Mouse (Mus musculus) frontal cortex, adult 2 months (tissue): Measurements from ENCODE around the gene Itga7. TPM values are rescaled to one million over a fixed set of nuclear protein-coding genes. Genes with fewer than 3 reads are reported as not detected.
A peak's percentile ranks its signal among the peaks of the same experiment; 100 is the strongest.

Source experiments
- DNase-seq, 2 experiments: peaks; one replicate each; pipeline ENCODE4 v3.0.0; 2022; ENCODE audit warnings: low spot score in 1 of 2; ENCODE audit errors: extremely low spot score in 1 of 2
- polyA plus RNA-seq: library from polyadenylated mRNA; depleted of rRNA; stranded (reverse); fragments of >200 nt; gene quantifications from 2 replicates; pipeline ENCODE4 v1.2.3, GENCODE M21; 2012

The Itga7 gene
- polyA plus RNA-seq, 1 experiment: 23.4 TPM

DNA sequence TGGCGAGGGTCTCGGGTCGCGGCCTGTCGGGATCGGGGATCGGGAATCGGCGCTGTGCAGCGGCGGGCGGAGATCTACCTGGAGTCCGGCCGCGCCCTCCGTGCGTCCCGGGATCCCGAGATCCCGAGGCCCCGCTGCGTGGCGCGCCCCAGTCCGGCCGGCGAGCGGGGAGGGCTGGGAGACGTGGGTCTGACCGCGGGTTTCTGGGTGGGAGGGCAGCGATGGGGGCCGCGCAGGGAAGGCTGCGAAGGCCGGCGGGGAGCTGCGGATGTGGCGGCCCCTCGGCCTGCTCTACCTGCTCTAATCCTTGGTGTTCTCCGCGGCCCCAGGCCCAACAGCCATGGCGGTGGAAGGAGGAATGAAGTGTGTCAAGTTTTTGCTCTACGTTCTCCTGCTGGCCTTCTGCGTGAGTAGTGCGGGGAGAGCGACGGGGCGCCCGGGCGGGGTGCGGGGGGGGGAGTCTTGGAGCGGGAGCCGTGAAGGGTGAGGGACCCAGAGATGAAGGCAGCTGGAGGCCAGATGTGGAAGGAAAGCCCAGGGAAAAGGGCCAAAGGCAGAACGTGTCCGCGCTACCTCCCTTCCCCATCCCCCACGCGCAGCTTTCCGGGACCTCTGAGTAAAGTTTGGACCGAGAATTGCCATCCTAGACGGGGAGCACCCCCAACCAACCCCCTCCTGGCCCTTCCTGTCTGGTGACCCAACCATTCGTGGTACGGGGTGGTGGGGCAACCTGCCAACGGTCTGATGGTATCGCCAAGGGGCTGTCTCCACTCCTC is 23.4 kb upstream of the Itga7 start:
- no peak for DNase-seq

DNA sequence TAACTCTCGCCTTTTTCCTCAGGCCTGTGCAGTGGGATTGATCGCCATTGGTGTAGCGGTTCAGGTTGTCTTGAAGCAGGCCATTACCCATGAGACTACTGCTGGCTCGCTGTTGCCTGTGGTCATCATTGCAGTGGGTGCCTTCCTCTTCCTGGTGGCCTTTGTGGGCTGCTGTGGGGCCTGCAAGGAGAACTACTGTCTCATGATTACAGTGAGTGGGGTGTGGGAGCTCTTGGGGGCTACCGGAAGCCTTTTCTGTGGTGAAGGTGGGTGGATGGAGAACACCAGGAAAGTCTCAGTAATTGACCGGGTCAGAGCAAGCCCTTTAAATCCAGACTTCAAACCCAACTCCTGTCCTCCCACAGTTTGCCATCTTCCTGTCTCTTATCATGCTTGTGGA is 22.2 kb upstream of the Itga7 start:
- DNase-seq: no peak

DNA sequence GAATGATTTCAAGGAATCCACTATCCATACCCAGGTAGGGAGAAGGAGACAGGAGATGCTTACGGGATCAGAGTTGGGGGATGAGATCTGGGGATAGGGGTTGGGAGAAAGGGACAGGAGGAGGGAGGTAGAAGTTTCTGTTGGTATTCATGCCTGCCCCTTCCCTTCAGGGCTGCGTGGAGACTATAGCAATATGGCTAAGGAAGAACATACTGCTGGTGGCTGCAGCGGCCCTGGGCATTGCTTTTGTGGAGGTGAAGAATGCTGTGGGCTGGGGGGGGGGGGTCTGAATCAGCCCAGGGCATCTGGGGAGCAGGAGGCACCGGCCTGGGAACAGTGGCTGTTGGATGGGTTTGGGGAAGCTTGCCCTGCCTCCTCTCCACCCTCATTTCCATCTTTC is 21.4 kb upstream of the Itga7 start:
- no peak for DNase-seq

DNA sequence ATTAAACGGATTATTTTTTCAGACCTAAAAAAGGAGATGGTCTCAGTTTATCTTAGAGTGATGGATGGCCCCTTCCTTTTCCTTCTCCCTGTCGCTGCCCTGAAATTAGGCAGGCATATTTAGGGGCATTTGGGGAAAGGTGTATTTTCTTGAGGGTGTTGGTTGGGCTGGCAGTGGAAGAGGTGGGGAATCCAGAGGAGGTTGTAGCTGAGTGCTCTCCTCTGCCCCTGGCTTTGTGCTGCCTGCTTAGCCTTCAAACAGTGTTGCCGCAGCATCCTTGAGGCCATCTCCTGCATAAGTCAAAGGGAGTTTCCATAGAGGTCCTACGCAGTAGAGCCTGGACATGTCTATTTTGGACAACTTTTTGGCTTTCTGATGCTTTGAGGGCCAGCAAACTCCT is 20.8 kb upstream of the Itga7 start:
- DNase-seq: no peak

DNA sequence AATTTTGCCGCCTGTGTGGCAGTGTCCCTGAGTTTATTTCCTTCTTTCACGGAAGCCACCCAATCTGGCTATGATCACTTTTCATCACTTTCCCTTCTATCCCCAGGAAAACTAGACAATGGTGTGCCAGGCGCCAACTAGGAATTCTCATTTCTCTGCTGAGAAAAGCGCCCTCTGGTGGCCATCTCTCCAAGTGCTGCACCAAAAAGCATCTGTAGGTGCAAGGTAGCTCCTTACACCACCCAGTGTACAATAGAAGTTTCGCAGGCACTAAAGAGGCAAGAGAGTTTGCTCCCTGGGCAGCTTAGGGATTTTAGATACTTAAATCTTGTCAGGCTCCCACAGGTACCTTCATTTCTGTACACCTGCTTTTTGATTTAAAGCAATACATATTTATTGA is 20.4 kb upstream of the Itga7 start:
- peak; percentile 78 to 97 for DNase-seq

DNA sequence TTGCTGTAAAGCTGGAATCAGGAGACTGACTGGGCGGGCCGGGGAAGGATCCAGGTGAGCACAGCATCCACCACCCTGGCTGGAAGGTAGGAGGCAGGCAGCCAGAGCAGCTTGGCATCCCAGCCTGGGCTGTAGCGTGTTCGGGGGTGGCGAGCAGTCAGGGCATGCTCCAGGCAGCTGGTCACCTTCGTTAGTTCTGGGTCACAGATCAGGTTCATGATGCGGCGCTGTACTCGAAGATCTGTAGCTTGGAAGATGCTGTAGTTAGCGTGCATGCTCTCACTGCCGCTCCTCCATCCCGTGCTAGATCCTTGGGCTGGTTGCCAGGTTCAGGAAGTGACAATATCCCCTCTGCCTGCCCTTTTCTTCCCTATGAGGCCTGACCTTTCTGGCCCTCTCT is 19.9 kb upstream of the Itga7 start:
- DNase-seq: no peak

DNA sequence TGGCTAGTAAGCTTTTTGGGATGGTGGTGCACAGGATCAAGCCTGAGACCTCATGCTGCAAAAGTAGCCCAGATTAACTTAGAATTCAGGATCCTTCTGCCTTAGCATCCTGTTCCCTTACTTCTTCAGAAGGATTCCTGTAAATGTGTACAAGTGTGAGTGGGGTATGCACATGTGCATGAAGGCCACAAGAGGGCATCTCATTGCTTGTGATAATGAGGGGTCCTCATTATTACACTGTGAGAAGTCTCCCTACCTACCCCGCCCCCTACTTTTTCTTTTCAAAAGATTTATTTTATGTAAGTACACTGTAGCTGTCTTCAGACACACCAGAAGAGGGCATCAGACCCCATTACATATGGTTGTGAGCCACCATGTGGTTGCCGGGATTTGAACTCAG is 18.1 kb upstream of the Itga7 start:
- no peak for DNase-seq

DNA sequence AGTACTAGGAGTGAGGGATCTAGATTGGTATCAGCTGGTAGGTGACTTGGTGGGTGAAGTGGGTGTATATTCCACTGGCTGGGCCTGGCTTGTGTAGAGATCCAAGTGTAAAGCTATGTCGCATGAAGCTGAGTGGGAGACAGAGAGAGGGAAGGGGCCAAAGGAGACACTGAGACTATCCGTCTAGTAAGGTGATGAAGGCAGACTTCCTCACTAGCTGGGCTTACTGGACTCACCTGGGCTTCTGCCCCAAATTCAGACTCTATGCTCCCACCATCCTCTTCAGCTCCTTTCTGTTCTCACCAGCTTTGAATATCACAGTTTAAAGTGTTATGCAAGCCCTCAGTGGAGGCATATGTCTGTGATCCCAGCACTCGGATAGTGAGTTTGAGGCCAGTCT is 17.0 kb upstream of the Itga7 start:
- DNase-seq: no peak

DNA sequence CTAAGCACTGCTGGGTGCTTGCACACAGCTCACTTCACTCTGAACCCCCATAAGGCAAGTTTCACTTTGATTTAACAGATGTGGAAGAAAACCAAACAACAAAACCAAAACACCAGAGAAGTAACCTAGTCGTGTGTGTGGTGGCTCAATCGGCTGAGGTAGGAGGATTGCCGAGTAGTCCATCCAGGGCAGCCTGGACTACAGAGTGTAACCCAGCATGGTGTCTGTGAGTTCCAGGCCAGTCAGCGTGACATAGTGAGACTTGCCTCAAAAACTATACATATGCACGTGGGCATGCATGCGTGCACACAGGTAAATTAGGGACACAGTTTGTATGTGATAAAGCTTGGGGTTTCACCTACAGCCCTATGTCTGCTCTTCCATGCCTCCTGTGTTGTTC is 16.2 kb upstream of the Itga7 start:
- DNase-seq: no peak

DNA sequence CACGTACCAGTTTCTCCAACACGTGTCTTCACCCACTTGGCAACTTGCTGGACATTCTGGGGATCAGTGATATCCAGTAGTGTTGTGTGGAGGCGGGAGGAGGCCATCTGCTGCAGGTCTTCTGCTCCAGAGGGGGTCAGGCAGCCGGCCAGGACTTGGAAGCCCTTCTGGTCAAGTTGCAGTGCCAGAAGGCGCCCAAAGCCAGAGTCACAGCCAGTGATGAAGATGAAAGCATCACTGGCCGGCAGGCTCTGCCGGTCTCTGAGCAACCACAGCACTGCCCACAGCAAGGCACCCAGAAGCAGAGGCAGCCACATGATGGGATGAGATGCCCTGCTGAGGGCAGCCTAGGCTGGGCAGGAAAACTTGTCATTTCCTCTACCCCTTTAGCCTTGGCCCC is 15.4 kb upstream of the Itga7 start:
- DNase-seq: peak in 1 of 2 experiments; percentile 46

DNA sequence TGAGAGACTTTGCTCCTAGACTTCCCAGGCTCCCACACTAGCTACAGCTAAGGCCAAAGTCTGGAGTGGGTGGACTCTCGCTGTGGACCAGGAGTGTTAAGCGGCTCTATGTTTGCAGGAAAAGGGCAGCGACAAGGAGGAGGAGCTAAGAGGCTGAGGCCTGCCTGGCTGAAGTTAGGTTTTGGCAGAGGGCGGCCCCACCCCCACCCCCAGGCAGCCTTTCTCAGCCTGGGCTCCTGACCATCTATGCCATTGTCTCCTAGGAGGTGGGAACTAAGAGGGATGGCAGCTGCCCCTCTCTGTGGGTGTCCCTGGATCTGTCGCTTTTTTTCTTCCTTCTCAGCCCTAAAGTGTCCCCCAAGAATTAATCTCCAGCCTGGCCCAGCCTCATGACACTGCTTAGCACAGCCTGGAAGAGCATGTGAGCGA is 14.4 kb upstream of the Itga7 start:
- DNase-seq: peak in 1 of 2 experiments; percentile 50

DNA sequence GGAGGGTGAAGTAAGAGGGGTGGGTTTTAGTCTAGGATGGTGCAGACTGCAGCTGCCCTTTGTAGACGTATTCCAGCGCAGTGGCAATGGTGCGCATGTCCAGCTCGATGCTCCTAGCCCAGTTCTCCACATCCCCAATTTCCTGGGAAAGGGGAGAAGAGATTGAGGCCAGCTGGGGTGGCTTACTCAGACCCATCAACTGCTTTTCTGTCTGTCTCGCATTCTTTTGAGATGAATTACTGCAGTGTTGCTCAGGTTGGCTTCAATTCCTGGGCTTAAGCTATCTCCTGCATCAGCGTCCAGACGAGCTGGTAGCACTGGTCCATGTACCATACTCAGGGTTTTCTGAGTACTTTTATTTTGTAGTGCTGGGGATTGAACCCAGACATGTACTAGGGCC is 13.7 kb upstream of the Itga7 start:
- DNase-seq: no peak

DNA sequence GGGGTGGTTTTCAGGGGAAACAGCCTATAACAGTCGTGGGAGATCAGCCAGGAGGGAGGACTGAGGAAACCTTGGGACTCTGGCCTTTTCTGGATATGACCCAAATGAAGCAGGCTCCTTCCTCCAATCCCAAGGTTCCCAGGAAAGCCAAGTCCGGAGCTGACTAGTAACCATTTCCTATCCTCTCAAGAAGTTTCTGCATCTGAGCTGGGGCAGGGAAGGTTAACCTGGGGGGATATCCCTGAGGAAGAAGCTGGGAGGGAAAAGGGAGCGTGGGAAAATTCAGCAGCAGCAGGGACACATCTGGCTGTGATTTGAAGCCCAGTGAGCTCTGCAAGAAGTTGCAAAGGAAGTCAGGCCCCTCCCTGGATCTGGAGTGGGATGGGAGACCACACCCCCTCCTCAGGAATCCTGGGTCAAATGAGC is 12.9 kb upstream of the Itga7 start:
- DNase-seq: no peak

DNA sequence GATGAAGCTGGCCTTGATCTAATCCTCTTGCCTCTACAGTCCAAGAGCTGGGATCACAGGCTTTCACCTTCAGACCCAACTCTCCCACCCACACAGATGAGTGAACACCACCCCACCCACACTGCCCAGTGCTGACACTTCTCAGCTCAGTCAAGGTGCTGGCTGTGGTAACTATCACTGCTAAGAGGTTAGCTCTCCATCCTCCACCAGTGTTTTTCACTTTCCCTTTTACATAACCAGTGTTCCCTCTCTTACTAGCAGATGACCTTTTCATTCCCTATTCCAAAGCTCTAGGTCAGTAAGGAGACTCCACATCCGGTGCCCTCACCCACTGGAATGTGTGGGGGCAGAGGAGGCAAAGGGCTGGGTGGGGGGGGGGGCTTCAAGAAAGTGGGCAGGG is 12.4 kb upstream of the Itga7 start:
- no peak for DNase-seq

DNA sequence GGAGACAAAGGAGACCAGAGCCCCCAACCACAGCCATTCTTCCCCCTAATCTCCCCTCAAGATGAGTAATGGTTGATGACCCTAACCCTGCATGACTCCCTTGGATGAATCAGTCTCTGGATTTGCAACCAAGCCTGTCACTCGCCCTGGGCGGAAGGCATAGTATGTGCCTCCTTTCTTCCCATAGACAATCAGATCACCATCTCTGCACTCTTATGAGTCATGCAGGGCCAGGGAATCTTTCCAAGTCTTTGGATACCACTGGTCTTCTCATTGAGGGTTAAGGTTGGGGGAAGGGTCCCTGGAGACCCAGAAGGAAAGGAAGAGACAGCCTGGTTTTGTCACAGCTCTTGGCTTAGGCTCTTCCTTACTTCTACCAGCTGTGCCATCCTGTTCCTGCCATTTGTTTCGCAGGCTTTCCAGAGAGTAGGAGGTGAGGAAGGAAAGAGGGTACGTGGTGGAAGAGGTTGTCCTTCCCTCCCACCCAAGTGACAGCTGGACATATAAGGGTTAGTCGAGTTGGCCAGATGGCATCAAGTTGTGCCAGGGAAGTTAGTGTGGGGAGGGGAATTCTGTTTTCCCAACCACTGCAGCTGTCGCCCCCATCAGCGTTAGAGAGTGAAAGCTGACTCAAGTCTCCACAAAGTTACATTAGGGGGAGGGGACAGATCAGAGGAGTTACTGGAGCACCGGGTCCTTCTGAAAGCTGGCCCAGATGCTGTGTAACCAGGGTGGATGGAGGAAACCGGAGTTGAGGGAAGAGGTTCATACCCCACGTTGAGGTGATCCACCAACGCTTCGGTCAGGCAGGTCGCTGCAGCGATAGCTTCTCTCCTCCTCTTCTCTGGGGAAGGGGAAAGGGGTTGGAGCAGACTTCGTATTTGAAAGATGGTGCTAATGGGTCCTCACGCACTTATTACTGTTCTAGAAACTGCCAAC is 11.5 kb upstream of the Itga7 start:
- DNase-seq: peak in 1 of 2 experiments; percentile 51

DNA sequence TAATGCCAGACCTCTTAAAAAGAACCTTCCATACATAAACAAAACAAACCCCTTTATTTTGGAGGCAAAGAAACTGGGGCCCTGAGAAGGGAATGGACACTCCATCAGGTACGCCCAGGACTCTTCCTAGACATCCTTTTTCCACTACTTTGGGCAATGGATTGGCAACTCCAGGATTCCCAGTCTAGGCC is 10.9 kb upstream of the Itga7 start, which contains the start of gene Rdh5:
TSS of gene Rdh5 (minus strand) at position 67 of the 191 bp plus-strand sequence.
- DNase-seq: no peak

DNA sequence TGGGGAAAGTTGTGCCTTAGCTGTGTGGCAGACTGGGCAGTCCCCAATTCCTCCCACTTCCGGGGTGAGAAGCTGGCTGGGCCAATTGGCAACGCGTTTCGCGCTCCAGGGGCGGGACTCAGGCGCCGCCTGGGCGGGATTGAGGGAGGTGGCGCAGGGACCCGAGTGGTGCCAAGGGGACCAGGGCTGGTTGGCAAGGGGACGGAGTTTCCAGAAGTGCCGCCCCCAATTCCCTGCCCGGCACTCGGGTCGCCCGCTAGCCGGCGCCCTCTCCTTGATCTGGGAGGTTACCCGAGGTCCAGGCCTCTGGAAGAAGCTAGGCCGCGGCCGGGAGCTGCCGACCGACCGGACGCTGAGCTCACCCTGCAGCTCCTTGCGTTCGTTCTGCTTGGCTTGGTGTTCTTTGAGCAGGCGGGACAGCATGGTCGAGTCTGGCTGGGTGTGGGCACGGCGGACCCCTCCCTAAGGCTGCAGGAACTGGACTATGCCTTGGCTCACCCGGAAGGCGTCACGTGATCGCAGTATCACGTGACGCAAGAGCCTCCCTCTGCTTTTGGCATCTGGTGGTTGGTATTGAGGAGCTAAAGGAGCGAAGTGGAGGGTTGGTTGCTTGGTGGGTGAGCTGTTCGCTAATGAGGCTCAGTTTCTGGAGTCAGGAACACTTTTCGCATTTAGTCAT is 10.5 kb upstream of the Itga7 start:
- peak; percentile 90 to 96 for DNase-seq

DNA sequence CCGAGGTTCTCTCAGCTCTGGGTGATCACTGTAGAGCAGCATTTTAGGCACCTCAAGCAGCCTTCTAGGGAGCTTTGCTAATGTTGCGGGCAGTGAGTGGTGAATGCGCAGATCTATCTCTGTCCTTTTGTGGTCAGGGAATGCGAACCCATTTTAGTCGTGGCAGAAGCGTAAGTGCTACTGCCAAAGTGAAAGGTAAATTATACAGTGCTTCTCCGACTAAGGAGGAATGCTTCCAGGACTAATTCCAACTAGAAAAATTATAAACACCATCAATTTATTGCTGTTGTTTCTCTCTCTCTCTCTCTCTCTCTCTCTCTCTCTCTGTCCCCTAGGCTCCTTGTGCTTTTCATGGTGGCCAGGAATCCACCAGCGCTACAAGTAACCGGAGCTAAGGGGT is 9.7 kb upstream of the Itga7 start, which contains the start of gene Bloc1s1:
TSS of gene Bloc1s1 (minus strand) at position 101 of the 400 bp plus-strand sequence.
- no peak for DNase-seq

DNA sequence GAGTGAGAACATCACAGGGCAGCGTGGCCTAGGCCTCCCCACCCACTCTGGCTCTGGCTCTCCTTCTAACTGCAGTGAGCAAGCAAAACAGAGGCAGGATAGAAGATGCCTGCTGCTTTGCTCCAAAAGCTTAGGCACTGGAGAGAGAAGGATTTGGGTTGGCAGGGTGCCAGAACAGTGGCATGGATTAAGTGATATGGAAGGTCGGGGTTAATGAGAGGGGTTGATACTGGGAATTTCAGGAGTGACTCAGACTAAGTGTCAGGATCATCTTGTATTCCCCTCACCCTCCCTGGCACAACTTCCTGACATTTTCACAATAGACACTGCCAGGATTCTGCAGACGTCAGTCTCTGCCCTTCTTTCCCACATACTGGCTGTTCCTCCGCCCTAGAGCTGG is 5.3 kb upstream of the Itga7 start:
- no peak for DNase-seq

DNA sequence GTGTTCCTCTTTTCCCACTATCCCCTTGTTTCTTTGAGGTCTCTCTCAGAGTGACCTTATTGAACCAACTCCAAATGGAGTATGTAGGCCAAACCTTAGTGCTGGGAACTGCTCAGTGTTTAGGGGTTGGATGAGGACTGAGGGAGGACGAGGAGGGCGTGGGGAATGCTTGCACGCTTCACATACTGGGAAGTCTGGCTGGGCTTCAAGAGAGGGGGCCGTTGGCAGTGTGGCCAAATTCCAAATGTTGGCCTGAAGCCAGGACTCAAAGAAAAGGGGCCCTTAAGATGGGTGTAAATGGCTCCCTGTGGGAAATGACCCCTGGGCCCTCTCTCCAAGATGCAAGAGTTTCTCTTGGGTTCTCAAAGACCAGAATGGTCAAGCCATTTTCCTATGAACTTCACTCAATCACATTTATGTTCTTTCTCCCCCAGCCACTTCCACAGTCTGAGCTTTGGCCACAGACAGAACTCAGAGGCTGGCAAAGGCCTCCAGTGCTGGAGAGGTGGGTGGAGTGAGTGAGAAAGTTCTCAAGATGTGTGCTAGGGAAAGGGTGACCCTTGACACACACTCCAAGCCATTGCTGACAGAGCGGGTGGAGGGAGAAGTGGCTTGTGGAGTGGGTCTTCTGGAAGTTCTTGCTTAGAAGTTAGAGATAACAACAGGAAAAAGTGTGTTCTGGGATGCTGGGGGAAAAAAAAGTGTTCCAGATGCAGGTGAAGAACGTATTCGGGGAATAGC is 3.8 kb upstream of the Itga7 start:
- no peak for DNase-seq

DNA sequence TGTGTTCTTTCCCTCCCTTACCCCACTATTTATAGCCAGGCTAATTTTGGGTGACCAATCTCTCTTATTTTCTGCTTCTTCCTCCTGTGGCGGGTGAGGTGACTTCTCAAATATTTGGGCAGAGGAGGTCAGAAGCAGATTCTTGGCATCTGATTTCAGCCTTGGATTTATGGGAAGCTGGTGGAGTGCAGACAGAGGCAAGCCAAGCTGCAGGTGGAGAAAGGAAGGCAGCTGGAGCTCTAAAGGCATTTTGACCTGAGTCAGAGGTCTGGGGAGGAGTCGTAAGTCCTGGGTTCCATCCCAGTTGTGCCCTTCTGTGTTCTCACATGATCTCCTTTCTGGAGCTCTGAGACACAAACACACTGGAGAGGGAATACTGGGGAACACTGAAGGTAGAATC is 2.2 kb upstream of the Itga7 start:
- DNase-seq: no peak
